Mouse (Mus musculus) olfactory bulb, adult 2 months (tissue): ENCODE measurements around the gene 4930451I11Rik.

ENCODE experiments used
- CTCF ChIP-seq: fragments of 200-500 bp; IDR thresholded peaks from 2 replicates; pipeline ENCODE4 v1.5.1; 2012; ENCODE audit warnings: low read depth, mild to moderate bottlenecking, low read length, moderate library complexity; ENCODE audit not compliant: insufficient read depth
- POLR2A ChIP-seq: fragments of 200-500 bp; IDR thresholded peaks from 2 replicates; pipeline ENCODE4 v1.6.1; 2012; ENCODE audit warnings: mild to moderate bottlenecking, low read depth, low read length, moderate library complexity; ENCODE audit not compliant: insufficient read depth

DNA sequence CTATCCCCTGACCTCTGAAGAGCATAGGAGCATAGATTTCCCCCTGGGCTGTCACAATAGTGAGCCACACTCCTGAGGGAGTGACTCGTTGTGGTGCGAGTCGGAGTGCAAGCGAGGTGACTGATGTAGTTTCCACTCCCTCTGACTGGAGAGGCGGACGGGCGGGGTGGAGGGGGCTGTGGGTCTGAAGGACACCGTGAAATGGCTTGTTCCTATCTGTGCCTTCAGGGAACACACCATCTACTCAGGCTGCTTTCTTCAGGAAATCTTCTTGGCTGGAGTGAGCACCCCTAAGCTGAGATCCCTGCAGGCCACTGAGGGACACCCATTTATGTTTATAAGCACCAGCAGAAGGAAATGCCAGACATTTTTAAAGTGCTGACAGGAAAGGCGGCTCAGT is 8.7 kb downstream of the 4930451I11Rik start:
- TF ChIP-seq CTCF: no peak
- TF ChIP-seq POLR2A: no peak
